Mouse (Mus musculus) MEL (cell line): ENCODE measurements around the gene Tspan9. TPM values are rescaled to one million over a fixed set of nuclear protein-coding genes. Genes with fewer than 3 reads are reported as not detected.

Source experiments
- DNase-seq: peaks from one replicate; pipeline ENCODE4 v3.0.0; 2011; ENCODE audit warnings: low read depth, low spot score
- H3K27ac ChIP-seq: 2 replicates; pipeline ENCODE4 v1.5.1; 2012; ENCODE audit warnings: low read depth, mild to moderate bottlenecking, control low read depth, low read length, moderate library complexity; ENCODE audit not compliant: control insufficient read depth
- H3K27me3 ChIP-seq, 2 experiments: fragments of 150-350 bp in 1 of 2; sonication (generic) in 1 of 2; 2 replicates each; pipeline ENCODE4 v1.6.1; 2012; ENCODE audit warnings: low read length in 2 of 2, mild to moderate bottlenecking in 2 of 2, improper control_type of control experiment in 1 of 2, moderate library complexity in 1 of 2; ENCODE audit not compliant: insufficient read depth in 2 of 2, control insufficient read depth in 1 of 2
- H3K36me3 ChIP-seq, 2 experiments: 2 replicates each; pipeline ENCODE4 v1.6.1; 2012 to 2014; ENCODE audit warnings: low read length in 2 of 2, improper control_type of control experiment in 1 of 2, inconsistent platforms in 1 of 2, mild to moderate bottlenecking in 1 of 2; ENCODE audit not compliant: insufficient read depth in 2 of 2, control insufficient read depth in 1 of 2
- H3K4me1 ChIP-seq, 2 experiments: fragments of 150-350 bp in 1 of 2; sonication (generic) in 1 of 2; 2 replicates each; pipeline ENCODE4 v1.6.1; 2012; ENCODE audit warnings: low read length in 2 of 2, improper control_type of control experiment in 1 of 2, mild to moderate bottlenecking in 1 of 2; ENCODE audit not compliant: insufficient read depth in 2 of 2, control insufficient read depth in 1 of 2
- H3K4me3 ChIP-seq, 2 experiments: fragments of 150-350 bp in 1 of 2; sonication (generic) in 1 of 2; 2 replicates each; pipeline ENCODE4 v1.5.1; 2012; ENCODE audit warnings: low read depth in 2 of 2, low read length in 2 of 2, mild to moderate bottlenecking in 2 of 2, moderate library complexity in 2 of 2, control low read depth in 1 of 2, improper control_type of control experiment in 1 of 2; ENCODE audit not compliant: control insufficient read depth in 1 of 2, insufficient read depth in 1 of 2
- H3K79me2 ChIP-seq: 2 replicates; pipeline ENCODE4 v1.6.1; 2012; ENCODE audit warnings: mild to moderate bottlenecking, low read length, moderate library complexity; ENCODE audit not compliant: control insufficient read depth, poor library complexity, insufficient read depth
- H3K9ac ChIP-seq: 2 replicates; pipeline ENCODE4 v1.6.1; 2012; ENCODE audit warnings: low read depth, mild to moderate bottlenecking, control low read depth, low read length, moderate library complexity; ENCODE audit not compliant: control insufficient read depth, poor library complexity, severe bottlenecking
- H3K9me3 ChIP-seq: fragments of 150-350 bp; sonication (generic); replicated peaks from 2 replicates; pipeline ENCODE4 v1.6.1; 2012; ENCODE audit warnings: mild to moderate bottlenecking, low read length, improper control_type of control experiment, moderate library complexity; ENCODE audit not compliant: insufficient read depth
- BHLHE40 ChIP-seq: IDR thresholded peaks from 2 replicates; pipeline ENCODE4 v1.6.1; 2012; ENCODE audit warnings: low read depth, mild to moderate bottlenecking, inconsistent platforms, low read length, improper control_type of control experiment, borderline replicate concordance
- CHD2 ChIP-seq: IDR thresholded peaks from 2 replicates; pipeline ENCODE4 v1.6.1; 2011; ENCODE audit warnings: low read length, improper control_type of control experiment
- E2F4 ChIP-seq: IDR thresholded peaks from 2 replicates; pipeline ENCODE4 v1.6.1; 2011; ENCODE audit warnings: low read depth, low read length, improper control_type of control experiment, borderline replicate concordance
- EP300 ChIP-seq, 2 experiments: IDR thresholded peaks; 2 replicates each; pipeline ENCODE4 v1.6.1; 2011; ENCODE audit warnings: improper control_type of control experiment in 2 of 2, low read length in 2 of 2, low read depth in 1 of 2, mild to moderate bottlenecking in 1 of 2
- GATA1 ChIP-seq: IDR thresholded peaks from 2 replicates; pipeline ENCODE4 v1.6.1; 2011; ENCODE audit warnings: low read depth, low read length, improper control_type of control experiment
- JUND ChIP-seq: IDR thresholded peaks from 2 replicates; pipeline ENCODE4 v1.6.1; 2011; ENCODE audit warnings: low read depth, mild to moderate bottlenecking, improper control_type of control experiment, low read length
- MAFK ChIP-seq: IDR thresholded peaks from 2 replicates; pipeline ENCODE4 v1.6.1; 2011; ENCODE audit warnings: low read depth, mild to moderate bottlenecking, low read length, improper control_type of control experiment, borderline replicate concordance
- MAZ ChIP-seq: IDR thresholded peaks from 2 replicates; pipeline ENCODE4 v1.6.1; 2012; ENCODE audit warnings: low read depth, mild to moderate bottlenecking, inconsistent platforms, low read length, improper control_type of control experiment
- MYB ChIP-seq: IDR thresholded peaks from 2 replicates; pipeline ENCODE4 v1.6.1; 2011; ENCODE audit warnings: mild to moderate bottlenecking, low read depth, low read length, improper control_type of control experiment
- NELFE ChIP-seq: IDR thresholded peaks from 2 replicates; pipeline ENCODE4 v1.6.1; 2011; ENCODE audit warnings: low read depth, low read length, improper control_type of control experiment
- POLR2A ChIP-seq, 2 experiments: IDR thresholded peaks; 2 replicates each; pipeline ENCODE4 v1.6.1; 2011 to 2012; ENCODE audit warnings: low read length in 2 of 2, mild to moderate bottlenecking in 2 of 2, control low read depth in 1 of 2, improper control_type of control experiment in 1 of 2, low read depth in 1 of 2, moderate library complexity in 1 of 2; ENCODE audit not compliant: control insufficient read depth in 1 of 2, insufficient read depth in 1 of 2, poor library complexity in 1 of 2
- RAD21 ChIP-seq: IDR thresholded peaks from 2 replicates; pipeline ENCODE4 v1.6.1; 2011; ENCODE audit warnings: mild to moderate bottlenecking, low read depth, low read length, improper control_type of control experiment
- RCOR1 ChIP-seq: IDR thresholded peaks from 2 replicates; pipeline ENCODE4 v1.6.1; 2012; ENCODE audit warnings: low read depth, mild to moderate bottlenecking, inconsistent platforms, low read length, improper control_type of control experiment
- SIN3A ChIP-seq: IDR thresholded peaks from 2 replicates; pipeline ENCODE4 v1.6.1; 2012; ENCODE audit warnings: low read length, improper control_type of control experiment, inconsistent platforms
- TAL1 ChIP-seq: IDR thresholded peaks from 2 replicates; pipeline ENCODE4 v1.6.1; 2012; ENCODE audit warnings: mild to moderate bottlenecking, inconsistent platforms, low read length, moderate library complexity, mixed read lengths
- UBTF ChIP-seq: IDR thresholded peaks from 2 replicates; pipeline ENCODE4 v1.6.1; 2012; ENCODE audit warnings: low read depth, mild to moderate bottlenecking, inconsistent platforms, low read length, improper control_type of control experiment, moderate library complexity, borderline replicate concordance; ENCODE audit not compliant: insufficient read depth
- USF1 ChIP-seq: IDR thresholded peaks from 2 replicates; pipeline ENCODE4 v1.6.1; 2014; ENCODE audit warnings: low read depth, mild to moderate bottlenecking, inconsistent platforms, low read length, improper control_type of control experiment, moderate library complexity
- ZMIZ1 ChIP-seq: IDR thresholded peaks from 2 replicates; pipeline ENCODE4 v1.6.1; 2012; ENCODE audit warnings: low read depth, mild to moderate bottlenecking, inconsistent platforms, low read length, improper control_type of control experiment, moderate library complexity
- polyA plus RNA-seq, 2 experiments: library from polyadenylated mRNA; stranded (reverse) in 1 of 2; unstranded in 1 of 2; fragments of >175 nt in 1 of 2; fragments of >200 nt in 1 of 2; gene quantifications; 2 replicates each; pipeline versions ENCODE4 v1.2.1 to v1.2.4; 2012; ENCODE audit warnings: low replicate concordance in 2 of 2, low read depth in 1 of 2; ENCODE audit not compliant: insufficient read length in 2 of 2, insufficient read depth in 1 of 2, missing spikeins in 1 of 2
- total RNA-seq: library from RNA; depleted of rRNA; stranded (reverse); fragments of 300-350 nt; gene quantifications from 2 replicates; pipeline ENCODE4 v1.2.3, GENCODE M21; 2012

Gene Tspan9
- total and polyA plus RNA-seq, 3 experiments: 0.08 to 3.4 TPM; not detected in 1

DNA sequence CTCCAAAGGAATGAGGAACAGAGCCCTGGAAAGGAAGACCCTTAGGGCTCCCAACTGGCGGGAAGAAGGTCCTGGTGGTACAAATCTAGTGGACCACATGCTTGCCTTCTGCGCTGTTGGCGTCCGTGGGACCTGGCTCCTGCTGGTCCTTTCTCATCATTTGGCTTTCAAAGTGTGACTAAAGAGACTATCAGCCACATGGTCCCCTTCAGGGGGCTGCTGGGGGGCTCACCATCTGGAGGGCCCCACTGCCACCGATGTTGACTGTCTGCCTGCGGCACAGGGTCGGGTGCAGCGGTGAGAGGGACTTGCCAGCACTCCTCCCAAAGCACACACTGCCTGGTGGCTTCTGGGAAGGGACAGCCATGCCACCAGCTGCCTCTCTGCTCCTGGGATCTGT is 150.4 kb downstream of the Tspan9 start:
- H3K4me3 ChIP-seq: no peak overlapping the region

DNA sequence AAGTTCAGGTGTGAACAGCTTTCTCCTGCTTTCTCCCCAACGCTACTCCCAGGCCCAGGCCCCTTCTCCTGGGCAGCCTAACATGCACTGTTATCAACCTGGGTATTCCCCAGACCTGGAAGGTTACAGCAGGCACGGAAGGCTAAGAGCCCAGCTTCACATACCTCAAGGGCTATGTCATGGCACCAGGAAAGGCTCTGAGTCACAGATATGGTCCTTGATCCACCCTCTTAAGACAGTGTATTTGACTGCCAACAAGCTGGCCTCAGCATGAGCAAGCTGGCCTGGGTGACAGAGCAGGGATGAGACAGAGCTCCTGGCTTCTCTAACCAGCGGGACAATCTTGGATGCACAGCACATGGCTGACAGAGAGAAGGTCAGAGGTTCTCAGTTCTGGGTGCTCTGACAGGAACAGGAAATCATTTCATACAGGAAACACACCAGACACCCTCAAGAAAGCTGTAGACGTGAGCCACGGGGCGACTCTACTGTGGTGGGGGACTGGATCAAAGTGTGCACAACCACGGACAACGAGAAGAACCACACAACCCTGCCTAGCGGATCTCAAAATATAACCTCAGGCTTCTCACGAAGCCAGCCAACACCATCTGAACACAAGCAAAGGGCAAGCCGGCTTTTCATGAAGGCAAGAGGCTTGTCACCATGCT is 151.8 kb downstream of the Tspan9 start:
- DNase-seq: no peak
- TF ChIP-seq RAD21 (no peak), RCOR1 (no peak), MAZ (no peak), NELFE (no peak), EP300 (IDR thresholded peaks at IDR 0.05; ENCODE audit: low read depth in 1 of 2, low read length in 2 of 2) (no peak), UBTF (no peak), JUND (no peak), E2F4 (no peak), ZMIZ1 (no peak), BHLHE40 (no peak)
- no peaks in the 10 kb centered on the region for H3K36me3 ChIP-seq
- no peaks in the 10 kb centered on the region for H3K27me3 ChIP-seq
- H3K9me3 ChIP-seq: no peaks in the 10 kb centered on the region
- H3K79me2 ChIP-seq: no peaks in the 10 kb centered on the region
- H3K4me1 ChIP-seq: no peaks in the 10 kb centered on the region
- no peak overlapping the region for H3K27ac ChIP-seq
- H3K9ac ChIP-seq: no peak overlapping the region
- no peak overlapping the region for H3K4me3 ChIP-seq

More for the DNA sequence above, 150.4 kb downstream of the Tspan9 start:
- Histone ChIP-seq H3K36me3 (no peaks in the 10 kb centered on the region), H3K27me3 (no peaks in the 10 kb centered on the region), H3K4me1 (no peaks in the 10 kb centered on the region), H3K79me2 (no peaks in the 10 kb centered on the region), H3K9me3 (no peaks in the 10 kb centered on the region), H3K27ac (no peak overlapping the region), H3K9ac (no peak overlapping the region)
- no peak for TF ChIP-seq USF1
- no peak for TF ChIP-seq RCOR1
- TF ChIP-seq CHD2: no peak
- TF ChIP-seq SIN3A: no peak
- TF ChIP-seq MAZ: no peak
- no peak for TF ChIP-seq POLR2A (IDR thresholded peaks at IDR 0.05; ENCODE audit: control insufficient read depth in 1 of 2, insufficient read depth in 1 of 2, low read depth in 1 of 2, low read length in 2 of 2, poor library complexity in 1 of 2)
- TF ChIP-seq TAL1: no peak
- TF ChIP-seq MYB: no peak
- no peak for TF ChIP-seq GATA1
- TF ChIP-seq MAFK: no peak
- no peak for DNase-seq
